Comparison of ENCODE assay signal across 8 mouse cellular contexts in genomic region chr9:97068201-97069095, GRCm38 (mm10). TPM values are rescaled to one million over a fixed set of nuclear protein-coding genes. Genes with fewer than 3 reads are reported as not detected.
DNase-seq lines count a peak whose midpoint lies in the region; ATAC-seq and TF ChIP-seq lines count a peak whose summit lies in the region.

No protein-coding gene starts in this region.

- no peak overlapping the region for H3K4me3 ChIP-seq in hindbrain, postnatal 0 days (ENCODE audit: low read length)

- WGBS in hindbrain, postnatal 0 days = 49% methylated on average over 9 of the region's 9 CpGs

- H3K9ac ChIP-seq in hindbrain, postnatal 0 days (replicated peaks; ENCODE audit: low read length) = no peak overlapping the region

- peak; percentile 53 for DNase-seq in T-cell, adult 2 months (ENCODE audit: low spot score)
- DNase-seq in cerebellum, postnatal 14 days = peak; percentile 93 to 97
- DNase-seq in frontal cortex, postnatal 36 days (ENCODE audit: low spot score in 2 of 2) = peak; percentile 78 to 90
- peak; percentile 96 for DNase-seq in hindbrain, postnatal 0 days (ENCODE audit: low spot score)
- peak; percentile 64 to 79 for DNase-seq in layer of hippocampus, postnatal 36 days
- DNase-seq in lung, postnatal 25 days (ENCODE audit: low spot score) = peak; percentile 73
- DNase-seq in retina, postnatal 1 day = peak; percentile 91
- peak; percentile 85 for DNase-seq in urinary bladder, postnatal 14 days (ENCODE audit: low spot score)

- ATAC-seq in hindbrain, postnatal 0 days = peak; percentile 86

- H3K27ac ChIP-seq in hindbrain, postnatal 0 days = no peak overlapping the region

- H3K27me3 ChIP-seq in hindbrain, postnatal 0 days (ENCODE audit: insufficient read depth, low read length) = no peaks in the 10 kb centered on the region

- no peak overlapping the region for H3K4me2 ChIP-seq in hindbrain, postnatal 0 days (ENCODE audit: low read depth, low read length)

- TF ChIP-seq CTCF in hindbrain, postnatal 0 days (IDR thresholded peaks at IDR 0.05; ENCODE audit: low read depth) = peak; percentile 93

- H3K4me1 ChIP-seq in hindbrain, postnatal 0 days (ENCODE audit: insufficient read depth, low read length) = no peaks in the 10 kb centered on the region; the same call in 1 of the 2 replicates

- H3K36me3 ChIP-seq in hindbrain, postnatal 0 days (ENCODE audit: insufficient read depth, low read length) = no peaks in the 10 kb centered on the region

- no peaks in the 10 kb centered on the region for H3K9me3 ChIP-seq in hindbrain, postnatal 0 days (ENCODE audit: low read length)

RNA-seq across cellular contexts. Expression of gene Slc25a36, which starts 42.5 kb away (rescaled TPM):
- 97.3 and 97.4 TPM in 2 replicates for total RNA-seq in hindbrain, postnatal 0 days (2014; rRNA removed)
- polyA plus RNA-seq in hindbrain, postnatal 0 days (2015; fragmentation: Nextera tagmentation; extraction: Ambion mirVana) = 68.8 and 74.9 TPM in 2 replicates
- 10 to 100 TPM; 69.6 to 76.5 TPM for total RNA-seq in layer of hippocampus, postnatal 36 days (2021)

RNA-seq across cellular contexts. Expression of gene Spsb4, which starts 49.8 kb away (rescaled TPM):
- total RNA-seq in hindbrain, postnatal 0 days (2014; rRNA removed) = 67.1 and 82.8 TPM in 2 replicates
- 36.2 and 37.2 TPM in 2 replicates for polyA plus RNA-seq in hindbrain, postnatal 0 days (2015; fragmentation: Nextera tagmentation; extraction: Ambion mirVana)
- 1 to 10 TPM; 4.7 to 5.9 TPM for total RNA-seq in layer of hippocampus, postnatal 36 days (2021)
